Mouse (Mus musculus) neural tube, embryonic 15.5 days (tissue): Measurements from ENCODE around the gene Gabpb2. TPM values are rescaled to one million over a fixed set of nuclear protein-coding genes. Genes with fewer than 3 reads are reported as not detected.
"Not testable (repeated sequence)": the region's sequence is repeated elsewhere in the genome, so short reads cannot be mapped to it uniquely, and the experiment has no call there.

Experiments
- ATAC-seq: fragments of 200-750 bp; cut with Nextera tagmentation; 2 replicates; pipeline ENCODE4 v1.8.0; 2017; ENCODE audit warnings: mild to moderate bottlenecking, moderate TSS enrichment, moderate library complexity; ENCODE audit not compliant: low FRiP score
- H3K27ac ChIP-seq: fragments of 300-500 bp; sonication (generic); replicated peaks from 2 replicates; pipeline ENCODE4 v1.5.1; 2015; ENCODE audit warnings: mild to moderate bottlenecking, inconsistent platforms
- H3K27me3 ChIP-seq: fragments of 300-500 bp; sonication (generic); replicated peaks from 2 replicates; pipeline ENCODE4 v1.6.1; 2015; ENCODE audit warnings: inconsistent platforms
- H3K36me3 ChIP-seq: fragments of 300-500 bp; sonication (generic); 2 replicates; pipeline ENCODE4 v1.6.1; 2015; ENCODE audit warnings: inconsistent platforms
- H3K4me1 ChIP-seq: fragments of 300-500 bp; sonication (generic); 2 replicates; pipeline ENCODE4 v1.6.1; 2015; ENCODE audit warnings: inconsistent platforms
- H3K4me2 ChIP-seq: fragments of 300-500 bp; sonication (generic); 2 replicates; pipeline ENCODE4 v1.6.1; 2015; ENCODE audit warnings: inconsistent platforms, mild to moderate bottlenecking, moderate library complexity
- H3K4me3 ChIP-seq: fragments of 300-500 bp; sonication (generic); replicated peaks from 2 replicates; pipeline ENCODE4 v1.5.1; 2015; ENCODE audit warnings: mild to moderate bottlenecking, inconsistent platforms
- H3K9ac ChIP-seq: fragments of 300-500 bp; sonication (generic); replicated peaks from 2 replicates; pipeline ENCODE4 v1.6.1; 2015; ENCODE audit warnings: mild to moderate bottlenecking, inconsistent platforms
- H3K9me3 ChIP-seq: fragments of 300-500 bp; sonication (generic); replicated peaks from 2 replicates; pipeline ENCODE4 v1.6.1; 2016; ENCODE audit warnings: inconsistent platforms
- WGBS: fragments of 180-500 bp; shearing (Covaris S2); methylation state at CpG from one replicate; pipeline ENCODE4 v1.1.7; 2015; ENCODE audit warnings: mixed read lengths; 5-methylcytosine and 5-hydroxymethylcytosine counted together
- polyA plus RNA-seq: library from polyadenylated mRNA; unstranded; fragments of >200 nt; fragmentation: Nextera tagmentation; extraction: Ambion mirVana; gene quantifications from 2 replicates; pipeline ENCODE4 v1.2.1, GENCODE M21; 2015

Gabpb2 gene
- polyA plus RNA-seq, 1 experiment from 2014 or later: 2.8 TPM

DNA sequence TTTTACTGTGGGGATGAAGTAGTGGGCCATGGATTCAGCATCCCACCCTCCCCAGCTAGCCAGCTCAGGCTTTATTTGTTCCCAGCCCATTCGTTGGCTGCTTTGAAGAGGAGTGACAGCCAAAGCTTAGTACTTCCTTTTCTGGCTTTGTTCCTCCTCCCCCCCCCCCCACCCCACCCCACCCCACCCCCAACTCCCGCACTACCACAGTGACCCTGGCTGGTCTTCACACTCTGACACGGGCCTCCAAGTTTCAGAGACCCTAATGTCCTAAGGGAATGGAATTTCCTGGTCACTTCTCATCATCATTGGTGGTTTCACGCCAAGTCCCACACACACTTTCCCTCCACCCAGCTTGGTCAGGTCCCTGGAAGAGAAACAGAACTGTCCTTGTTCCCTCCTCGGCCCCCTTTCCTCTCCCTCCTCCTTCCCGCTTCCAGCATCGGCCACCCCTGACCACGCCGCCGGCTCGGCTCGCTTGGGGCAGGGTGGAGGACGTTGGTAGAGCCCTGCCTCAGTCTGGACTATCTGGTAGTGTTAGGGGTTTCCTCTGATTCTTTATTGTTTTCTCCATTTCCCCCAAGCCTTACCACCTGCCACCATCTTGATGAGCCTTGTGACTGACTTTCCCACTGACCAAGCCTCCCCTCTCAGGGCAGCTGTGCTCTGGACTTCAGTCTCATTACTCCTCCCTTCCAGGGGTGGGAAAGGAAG, 12.2 kb upstream of the Gabpb2 start:
- Histone ChIP-seq H3K27me3 (no peaks in the 10 kb centered on the region), H3K4me2 (peak overlapping the region; percentile 86), H3K4me1 (peaks cover 57% of the 10 kb centered on the region), H3K4me3 (peak overlapping the region; percentile 80), H3K36me3 (peaks cover 42% of the 10 kb centered on the region), H3K9me3 (no peaks in the 10 kb centered on the region), H3K27ac (peak overlapping the region; percentile 99), H3K9ac (peak overlapping the region; percentile 83)
- no peak for ATAC-seq
- WGBS: 0% methylated on average over 12 of the region's 13 CpGs

- ATAC-seq: peak; percentile 18; the same call in 1 of the 2 replicates
- H3K27me3 ChIP-seq: no peaks in the 10 kb centered on the region
- WGBS: under 1% methylated on average over 41 of the region's 43 CpGs
- H3K36me3 ChIP-seq: peaks cover 38% of the 10 kb centered on the region
- peak overlapping the region; percentile 99 for H3K27ac ChIP-seq
- no peaks in the 10 kb centered on the region for H3K9me3 ChIP-seq
- peak overlapping the region; percentile 86 for H3K4me2 ChIP-seq
- peak overlapping the region; percentile 80 for H3K4me3 ChIP-seq
- peaks cover 64% of the 10 kb centered on the region for H3K4me1 ChIP-seq
- peak overlapping the region; percentile 83 for H3K9ac ChIP-seq
Observed at GRCm38 (mm10) chr3:95228894-95229780, 11.4 kb upstream of the Gabpb2 start.

GRCm38 (mm10) chr3:95228148-95228893, 10.6 kb upstream of the Gabpb2 start, which contains the start of gene Cdc42se1:
Gene Cdc42se1 (plus strand): TSS chr3:95228732.
- H3K27ac ChIP-seq: peak within 1 kb of the TSS; percentile 99
- peak; percentile 93 for ATAC-seq
- H3K9me3 ChIP-seq: no peaks in the 10 kb centered on the region
- H3K9ac ChIP-seq: peak within 1 kb of the TSS; percentile 83
- no peaks in the 10 kb centered on the region for H3K27me3 ChIP-seq
- peaks cover 67% of the 10 kb centered on the region for H3K4me1 ChIP-seq
- peaks cover 37% of the 10 kb centered on the region for H3K36me3 ChIP-seq
- WGBS: under 1% methylated on average over 62 of the region's 64 CpGs
- peak within 1 kb of the TSS; percentile 86 for H3K4me2 ChIP-seq
- peak within 1 kb of the TSS; percentile 80 for H3K4me3 ChIP-seq

DNA sequence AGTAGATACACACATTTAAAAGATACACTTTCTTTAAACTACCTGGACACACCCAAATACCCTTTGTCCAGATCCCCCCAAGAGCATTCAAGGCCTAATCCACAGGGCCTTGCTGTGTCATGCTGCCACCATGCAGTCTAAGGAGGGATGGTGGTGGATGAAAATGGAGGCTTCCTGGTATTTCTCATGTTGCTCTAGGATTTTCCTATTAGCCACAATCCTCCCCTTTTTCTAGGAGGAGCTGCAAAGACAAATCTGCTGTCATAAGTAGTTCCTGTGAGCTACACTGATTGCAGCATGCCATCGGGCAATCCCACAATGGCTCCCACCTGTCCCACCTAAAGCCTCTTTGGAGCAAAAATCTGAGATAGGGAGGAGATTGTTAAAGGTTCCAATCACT, 9.5 kb upstream of the Gabpb2 start:
- H3K36me3 ChIP-seq: peaks cover 36% of the 10 kb centered on the region
- ATAC-seq: no peak
- H3K4me2 ChIP-seq: peak overlapping the region; percentile 86
- 3% methylated on average over 1 of the region's 1 CpGs for WGBS
- H3K9ac ChIP-seq: peak overlapping the region; percentile 83
- H3K4me3 ChIP-seq: peak overlapping the region; percentile 80
- peaks cover 70% of the 10 kb centered on the region for H3K4me1 ChIP-seq
- no peaks in the 10 kb centered on the region for H3K27me3 ChIP-seq
- H3K27ac ChIP-seq: peak overlapping the region; percentile 99
- no peaks in the 10 kb centered on the region for H3K9me3 ChIP-seq

DNA sequence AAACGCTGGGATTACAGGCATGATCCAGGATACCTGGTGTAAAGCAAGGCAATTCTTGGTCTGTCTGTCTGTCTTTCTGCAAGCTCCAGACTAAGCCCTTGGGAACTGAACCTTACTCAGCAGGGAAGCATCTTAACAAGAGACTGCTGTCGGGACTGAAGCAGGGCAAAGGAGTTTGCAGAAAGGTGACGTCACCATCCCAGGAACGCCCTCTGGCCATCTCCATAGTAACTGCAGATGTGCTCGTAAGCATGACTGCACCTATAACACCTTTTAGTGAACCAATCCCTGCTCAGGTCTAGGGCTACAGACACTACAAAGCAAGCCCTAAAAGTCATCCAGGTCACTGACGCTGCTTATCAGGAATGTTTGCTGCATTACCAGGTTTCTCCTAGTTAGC, 6.6 kb upstream of the Gabpb2 start:
- Histone ChIP-seq H3K4me3 (no peak overlapping the region), H3K36me3 (peaks cover 51% of the 10 kb centered on the region), H3K9ac (no peak overlapping the region), H3K4me1 (peaks cover 45% of the 10 kb centered on the region), H3K9me3 (no peaks in the 10 kb centered on the region), H3K27me3 (no peaks in the 10 kb centered on the region), H3K4me2 (peak overlapping the region; percentile 86), H3K27ac (no peak overlapping the region)
- no peak for ATAC-seq
- 35% methylated on average over 6 of the region's 6 CpGs for WGBS

DNA sequence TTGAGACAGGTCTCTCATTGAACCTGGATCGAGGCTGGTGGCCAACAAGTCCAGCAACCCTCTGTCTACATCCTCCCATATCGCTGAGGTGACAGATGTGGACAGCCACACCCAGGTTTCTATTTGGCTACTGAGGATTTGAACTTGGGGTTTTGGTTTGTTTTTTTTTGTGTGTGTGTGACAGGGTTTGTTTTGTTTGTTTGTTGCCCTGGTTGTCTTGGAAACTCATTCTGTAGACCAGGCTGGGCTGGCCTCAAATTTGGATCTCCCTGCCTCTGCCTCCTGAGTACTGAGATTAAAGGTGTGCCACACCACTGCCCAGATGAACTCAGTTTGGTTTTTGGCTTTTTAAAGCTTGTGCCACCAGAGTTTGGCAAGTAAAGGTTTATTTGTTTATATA, 5.3 kb upstream of the Gabpb2 start:
- 95% methylated on average over 2 of the region's 2 CpGs for WGBS
- H3K9ac ChIP-seq: no peak overlapping the region
- H3K27ac ChIP-seq: no peak overlapping the region
- no peak overlapping the region for H3K4me2 ChIP-seq
- ATAC-seq: no peak
- no peaks in the 10 kb centered on the region for H3K27me3 ChIP-seq
- H3K36me3 ChIP-seq: peaks cover 59% of the 10 kb centered on the region
- no peaks in the 10 kb centered on the region for H3K9me3 ChIP-seq
- H3K4me1 ChIP-seq: peaks cover 51% of the 10 kb centered on the region
- no peak overlapping the region for H3K4me3 ChIP-seq

GRCm38 (mm10) chr3:95218466-95219137, 886 bp upstream of the Gabpb2 start:
- ATAC-seq: no peak
- peaks cover 49% of the 10 kb centered on the region for H3K36me3 ChIP-seq
- WGBS: 79% methylated on average over 6 of the region's 6 CpGs

DNA sequence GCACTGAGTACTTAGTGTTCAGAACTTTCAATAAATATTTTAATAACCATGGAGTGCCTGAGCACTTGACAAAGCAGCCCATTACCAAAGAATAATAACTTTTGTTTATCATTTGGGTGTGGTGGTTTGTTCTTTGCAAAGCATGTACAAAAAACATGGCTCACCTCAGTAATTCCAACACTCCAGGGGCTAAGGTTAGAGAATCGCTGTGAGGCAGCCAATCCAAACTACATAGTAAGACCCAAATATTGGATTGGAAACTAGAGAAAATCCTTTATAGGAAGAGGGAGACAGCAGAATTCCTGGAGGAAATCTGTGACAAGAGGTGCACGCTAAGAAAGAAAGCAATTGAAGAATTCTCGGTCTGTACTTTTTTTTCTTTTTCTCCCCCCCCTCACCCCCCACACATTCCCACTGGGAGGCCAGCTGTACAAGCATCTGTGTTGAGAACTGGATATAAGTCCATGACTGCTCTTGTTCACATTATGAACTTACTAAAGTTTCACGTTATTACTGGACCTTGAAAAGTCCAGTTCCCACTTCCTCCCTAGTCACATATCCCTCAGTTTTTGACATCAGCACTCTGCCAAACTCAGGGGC, 961 bp downstream of the Gabpb2 start:
- Histone ChIP-seq H3K9me3 (no peaks in the 10 kb centered on the region), H3K27ac (peak overlapping the region; percentile 93), H3K4me3 (peak overlapping the region; percentile 61), H3K27me3 (no peaks in the 10 kb centered on the region), H3K4me2 (peak overlapping the region; percentile 61), H3K9ac (peak overlapping the region; percentile 71; the same call in 1 of the 2 replicates), H3K4me1 (peaks cover 22% of the 10 kb centered on the region), H3K36me3 (peaks cover 36% of the 10 kb centered on the region)
- 23% methylated on average over 4 of the region's 4 CpGs for WGBS
- ATAC-seq: peak; percentile 23

More at GRCm38 (mm10) chr3:95218466-95219137, 886 bp upstream of the Gabpb2 start:
- H3K4me1 ChIP-seq: peaks cover 31% of the 10 kb centered on the region
- no peaks in the 10 kb centered on the region for H3K27me3 ChIP-seq
- peak overlapping the region; percentile 61 for H3K4me2 ChIP-seq
- H3K27ac ChIP-seq: peak overlapping the region; percentile 93; the same call in 1 of the 2 replicates
- peak overlapping the region; percentile 61 for H3K4me3 ChIP-seq
- H3K9ac ChIP-seq: no peak overlapping the region
- H3K9me3 ChIP-seq: no peaks in the 10 kb centered on the region

GRCm38 (mm10) chr3:95213609-95213975, 4.1 kb downstream of the Gabpb2 start:
- ATAC-seq: no peak
- Histone ChIP-seq H3K4me1 (peaks cover 16% of the 10 kb centered on the region), H3K4me2 (no peak overlapping the region), H3K27me3 (no peaks in the 10 kb centered on the region), H3K36me3 (peaks cover 11% of the 10 kb centered on the region), H3K9ac (no peak overlapping the region), H3K4me3 (no peak overlapping the region), H3K9me3 (no peaks in the 10 kb centered on the region), H3K27ac (no peak overlapping the region)
- 100% methylated on average over 1 of the region's 1 CpGs for WGBS

GRCm38 (mm10) chr3:95212889-95213608, 4.7 kb downstream of the Gabpb2 start:
- not testable (repeated sequence) for H3K4me2 ChIP-seq, H3K9me3 ChIP-seq, H3K9ac ChIP-seq, H3K27ac ChIP-seq, ATAC-seq, H3K27me3 ChIP-seq, H3K4me3 ChIP-seq
- H3K4me1 ChIP-seq: peaks cover 11% of the 10 kb centered on the region
- 97% methylated on average over 9 of the region's 10 CpGs for WGBS
- peaks cover 10% of the 10 kb centered on the region for H3K36me3 ChIP-seq
